In genomic region chr5:75148343-75149127, GRCm38 (mm10) we compare ENCODE assay signal across 9 mouse cellular contexts. TPM values are rescaled to one million over a fixed set of nuclear protein-coding genes. Genes with fewer than 3 reads are reported as not detected.
A peak's percentile ranks its signal among the peaks of the same experiment; 100 is the strongest.
DNase-seq lines count a peak whose midpoint lies in the region; ATAC-seq and TF ChIP-seq lines count a peak whose summit lies in the region.
"Had no signal": no experiment of that assay in that cellular context is flagged by ENCODE, and none has a peak within 500 bp of the region (broad histone marks: within the 10 kb centered on the region; RNA-seq: fewer than 3 reads in every experiment).

No protein-coding gene starts in this region.

- H3K36me3 ChIP-seq in forebrain, embryonic 13.5 days (ENCODE audit: poor library complexity, severe bottlenecking) = no peaks in the 10 kb centered on the region
- H3K36me3 ChIP-seq in limb, embryonic 14.5 days (ENCODE audit: control insufficient read depth, insufficient read depth, low read length) = no peaks in the 10 kb centered on the region; the same call in 1 of the 2 replicates
- H3K36me3 ChIP-seq in stomach, postnatal 0 days (ENCODE audit: control insufficient read depth, insufficient read depth, low read length) = no peaks in the 10 kb centered on the region

- TF ChIP-seq POLR2A in limb, embryonic 14.5 days (IDR thresholded peaks at IDR 0.05; ENCODE audit: borderline replicate concordance, extremely low read depth, insufficient read depth, insufficient read length) = no peak

- H3K4me2 ChIP-seq in forebrain, embryonic 13.5 days = peak overlapping the region; percentile 19
- peak overlapping the region; percentile 66 for H3K4me2 ChIP-seq in limb, embryonic 14.5 days (replicated peaks; ENCODE audit: low read depth, low read length, severe bottlenecking)
- peak overlapping the region; percentile 45 for H3K4me2 ChIP-seq in stomach, postnatal 0 days (replicated peaks; ENCODE audit: low read depth)

- ATAC-seq in forebrain, embryonic 13.5 days = no peak; the same call in 1 of the 2 replicates
- ATAC-seq in limb, embryonic 14.5 days (ENCODE audit: low FRiP score, low read depth) = peak; percentile 51; the same call in 1 of the 2 replicates
- ATAC-seq in stomach, postnatal 0 days (ENCODE audit: low FRiP score, low TSS enrichment) = 0 out of 2 replicates have a peak, but pooled peaks have one; percentile 45
- no peak for ATAC-seq in megakaryocyte-erythroid progenitor cell, adult 5-6 weeks (replicated peaks; ENCODE audit: low FRiP score, low TSS enrichment, poor library complexity, severe bottlenecking)

- no peak for TF ChIP-seq CTCF in stomach, postnatal 0 days (IDR thresholded peaks at IDR 0.05; ENCODE audit: low read depth)

- H3K4me3 ChIP-seq in forebrain, embryonic 13.5 days = no peak overlapping the region
- peak overlapping the region; percentile 76 for H3K4me3 ChIP-seq in limb, embryonic 14.5 days (replicated peaks; ENCODE audit: low read length)
- peak overlapping the region; percentile 22 for H3K4me3 ChIP-seq in stomach, postnatal 0 days (ENCODE audit: low read depth, low read length)
- H3K4me3 ChIP-seq: megakaryocyte, embryonic 14.5 days had no signal

- 2% methylated on average over 30 of the region's 30 CpGs for WGBS in forebrain, embryonic 13.5 days
- 1% methylated on average over 27 of the region's 30 CpGs for WGBS in limb, embryonic 14.5 days
- WGBS in stomach, postnatal 0 days = 11% methylated on average over 30 of the region's 30 CpGs

- no peak overlapping the region for H3K9ac ChIP-seq in forebrain, embryonic 13.5 days
- H3K9ac ChIP-seq in limb, embryonic 14.5 days (ENCODE audit: low read depth, low read length, severe bottlenecking) = peak overlapping the region; percentile 99
- peak overlapping the region; percentile 35; the same call in 1 of the 2 replicates for H3K9ac ChIP-seq in stomach, postnatal 0 days (ENCODE audit: low read length)

- intact Hi-C loops in heart, postnatal 36 days (cut with DNase I) = no loop called here

- H3K9me3 ChIP-seq in forebrain, embryonic 13.5 days (replicated peaks) = no peaks in the 10 kb centered on the region
- H3K9me3 ChIP-seq in limb, embryonic 14.5 days (ENCODE audit: control insufficient read depth, low read length) = no peaks in the 10 kb centered on the region
- H3K9me3 ChIP-seq in stomach, postnatal 0 days (ENCODE audit: control insufficient read depth, low read length) = no peaks in the 10 kb centered on the region
- H3K9me3 ChIP-seq: megakaryocyte, embryonic 14.5 days had no signal

- H3K27me3 ChIP-seq in forebrain, embryonic 13.5 days = peaks cover 96% of the 10 kb centered on the region
- no peaks in the 10 kb centered on the region for H3K27me3 ChIP-seq in limb, embryonic 14.5 days (ENCODE audit: control insufficient read depth, insufficient read depth, low read length)
- H3K27me3 ChIP-seq in stomach, postnatal 0 days (ENCODE audit: control insufficient read depth, insufficient read depth, low read length) = peaks cover 8% of the 10 kb centered on the region; the same call in 1 of the 2 replicates

- peak; percentile 85 for DNase-seq in embryo, embryonic 11 days
- DNase-seq in heart, postnatal 36 days = peak; percentile 61 to 68
- DNase-seq in limb, embryonic 14.5 days (ENCODE audit: low spot score) = peak; percentile 77
- DNase-seq in stomach, postnatal 0 days (ENCODE audit: low spot score) = peak; percentile 23
- DNase-seq in thymus, adult 18-20 months = no peak
- DNase-seq in adrenal gland, adult 8-10 months = no peak

- H3K27ac ChIP-seq in forebrain, embryonic 13.5 days = no peak overlapping the region
- peak overlapping the region; percentile 100 for H3K27ac ChIP-seq in limb, embryonic 14.5 days (replicated peaks; ENCODE audit: low read depth, low read length)
- peak overlapping the region; percentile 81 for H3K27ac ChIP-seq in stomach, postnatal 0 days (replicated peaks)

- peaks cover 42% of the 10 kb centered on the region for H3K4me1 ChIP-seq in forebrain, embryonic 13.5 days
- peaks cover 22% of the 10 kb centered on the region for H3K4me1 ChIP-seq in limb, embryonic 14.5 days (ENCODE audit: control insufficient read depth, insufficient read depth, low read length)
- H3K4me1 ChIP-seq in stomach, postnatal 0 days (replicated peaks; ENCODE audit: control insufficient read depth, insufficient read depth) = no peaks in the 10 kb centered on the region

- no peak for TF ChIP-seq EP300 in stomach, postnatal 0 days (optimal IDR thresholded peaks at IDR 0.05)

RNA-seq across cellular contexts. Expression of gene Pdgfra, which starts 3.6 kb away (rescaled TPM):
- 4.1 and 4.9 TPM in 2 replicates for polyA plus RNA-seq in forebrain, embryonic 13.5 days (2015; fragmentation: Nextera tagmentation; extraction: Ambion mirVana)
- total RNA-seq in heart, postnatal 36 days (2021) = 10 to 100 TPM; 30.2 to 31.7 TPM
- polyA plus RNA-seq in limb, embryonic 14.5 days (2012; rRNA removed) = 111 and 115 TPM in 2 replicates
- 122 and 138 TPM in 2 replicates for polyA plus RNA-seq in limb, embryonic 14.5 days (2014; fragmentation: Nextera tagmentation; extraction: Ambion mirVana)
- 7.9 and 8.5 TPM in 2 replicates for polyA plus RNA-seq in stomach, postnatal 0 days (2015; fragmentation: Nextera tagmentation; extraction: Ambion mirVana)
- not detected in 2 replicates for total RNA-seq in megakaryocyte-erythroid progenitor cell, adult 5-6 weeks (2014; fragmentation: Nextera tagmentation)
- total RNA-seq in megakaryocyte-erythroid progenitor cell, adult 5-6 weeks (2017) = not detected in 2 replicates
- 10 to 100 TPM; 40.5 to 55.6 (median 45.9) TPM for total RNA-seq in adrenal gland, adult 8-10 months (2022)

Comparison
In these comparisons a context has a peak if more than half of its experiments do, and no peak if none do; other contexts are left out.
1. DNase-seq: peak in embryo, embryonic 11 days (single experiment), heart, postnatal 36 days (2 of 2), limb, embryonic 14.5 days (single experiment) and stomach, postnatal 0 days (single experiment); none in thymus, adult 18-20 months (0 of 2) and adrenal gland, adult 8-10 months (single experiment).
2. ATAC-seq: peak in limb, embryonic 14.5 days (single experiment) and stomach, postnatal 0 days (single experiment); none in forebrain, embryonic 13.5 days (single experiment) and megakaryocyte-erythroid progenitor cell, adult 5-6 weeks (single experiment).
3. RNA of gene Pdgfra, which starts 3.6 kb away (total RNA-seq): 40.5 to 55.6 TPM in adrenal gland, adult 8-10 months and 30.2 to 31.7 TPM in heart, postnatal 36 days; not detected in megakaryocyte-erythroid progenitor cell, adult 5-6 weeks; every median in the first group is over 10 times any median in the second.
4. Peak in every context shown above with its lines, with median percentiles within 50 percentile points of each other: H3K4me2 ChIP-seq.